Mouse (Mus musculus) midbrain, embryonic 15.5 days (tissue): ENCODE results near the gene Chad. TPM values are rescaled to one million over a fixed set of nuclear protein-coding genes. Genes with fewer than 3 reads are reported as not detected.

Experiments
- ATAC-seq: fragments of 200-750 bp; cut with Nextera tagmentation; replicated peaks from 2 replicates; pipeline ENCODE4 v1.8.0; 2017; ENCODE audit warnings: moderate TSS enrichment
- H3K27ac ChIP-seq: fragments of 300-500 bp; sonication (generic); 2 replicates; pipeline ENCODE4 v1.5.1; 2015; ENCODE audit warnings: mild to moderate bottlenecking, inconsistent platforms
- H3K27me3 ChIP-seq: fragments of 300-500 bp; sonication (generic); replicated peaks from 2 replicates; pipeline ENCODE4 v1.6.1; 2015; ENCODE audit warnings: inconsistent platforms
- H3K36me3 ChIP-seq: fragments of 300-500 bp; sonication (generic); replicated peaks from 2 replicates; pipeline ENCODE4 v1.6.1; 2015; ENCODE audit warnings: inconsistent platforms
- H3K4me1 ChIP-seq: fragments of 300-500 bp; sonication (generic); 2 replicates; pipeline ENCODE4 v1.6.1; 2015; ENCODE audit warnings: inconsistent platforms
- H3K4me2 ChIP-seq: fragments of 300-500 bp; sonication (generic); 2 replicates; pipeline ENCODE4 v1.6.1; 2015; ENCODE audit warnings: inconsistent platforms, mild to moderate bottlenecking, moderate library complexity
- H3K4me3 ChIP-seq: fragments of 300-500 bp; sonication (generic); 2 replicates; pipeline ENCODE4 v1.5.1; 2015; ENCODE audit warnings: mild to moderate bottlenecking, inconsistent platforms
- H3K9ac ChIP-seq: fragments of 300-500 bp; sonication (generic); 2 replicates; pipeline ENCODE4 v1.6.1; 2015; ENCODE audit warnings: mild to moderate bottlenecking, inconsistent platforms
- H3K9me3 ChIP-seq: fragments of 300-500 bp; sonication (generic); 2 replicates; pipeline ENCODE4 v1.6.1; 2016; ENCODE audit warnings: inconsistent platforms
- WGBS: fragments of 180-500 bp; shearing (Covaris S2); methylation state at CpG from one replicate; pipeline ENCODE4 v1.1.7; 2015; ENCODE audit warnings: mixed read lengths; 5-methylcytosine and 5-hydroxymethylcytosine counted together
- polyA plus RNA-seq: library from polyadenylated mRNA; unstranded; fragments of >200 nt; fragmentation: Nextera tagmentation; extraction: Ambion mirVana; gene quantifications from 2 replicates; pipeline ENCODE4 v1.2.1, GENCODE M21; 2015

The Chad gene
- 0.33 and 0.61 TPM in 2 replicates for polyA plus RNA-seq

GRCm38 (mm10) chr11:94564437-94565150 lies at the start of gene Chad:
TSS of gene Chad (plus strand) at chr11:94565047.
- H3K4me1 ChIP-seq, result peaks cover 11% of the 10 kb centered on the region
- H3K9ac ChIP-seq, result no peak within 1 kb of the TSS
- WGBS, result 3% methylated on average over 35 of the region's 35 CpGs
- ATAC-seq, result 0 out of 2 replicates have a peak, but pooled peaks have one; percentile 20
- H3K36me3 ChIP-seq, result no peaks in the 10 kb centered on the region
- H3K27me3 ChIP-seq, result peaks cover 29% of the 10 kb centered on the region
- H3K9me3 ChIP-seq, result no peaks in the 10 kb centered on the region
- H3K4me3 ChIP-seq, result peak within 1 kb of the TSS; percentile 20
- H3K4me2 ChIP-seq, result peak within 1 kb of the TSS; percentile 41
- H3K27ac ChIP-seq, result no peak within 1 kb of the TSS

DNA sequence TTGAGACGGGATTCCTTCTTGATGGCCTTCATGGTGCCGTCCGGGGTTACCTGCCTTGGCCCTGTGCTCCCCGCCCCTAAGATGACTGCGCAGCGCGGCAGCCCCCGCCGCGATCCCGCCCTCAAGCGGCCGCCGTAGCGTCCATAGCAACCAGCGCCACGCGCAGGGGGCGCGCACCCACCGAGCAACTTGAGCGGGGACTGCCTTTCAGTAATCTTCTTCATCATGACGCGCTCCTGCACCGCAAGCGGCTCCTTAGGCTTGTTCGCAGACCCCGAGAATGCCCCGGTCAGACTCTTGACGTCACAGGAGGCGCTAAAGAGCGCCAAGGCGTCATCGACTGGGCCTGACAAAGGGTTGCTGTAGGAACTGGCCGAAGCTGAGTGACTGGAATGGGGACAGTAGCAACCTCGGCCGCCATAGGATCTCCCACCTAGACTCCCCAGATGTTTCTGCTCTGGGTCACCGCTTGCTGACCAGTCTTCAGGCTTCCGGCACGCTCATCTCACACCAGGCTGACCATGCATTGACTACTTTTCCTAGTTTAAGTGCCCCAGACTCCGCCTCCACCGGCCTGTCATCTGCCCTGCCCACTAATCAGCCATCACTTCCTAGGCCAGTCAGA lies 43.5 kb upstream of the Chad start, which contains the start of gene Mycbpap:
Gene Mycbpap (minus strand): TSS at position 524 of the 625 bp plus-strand sequence.
- Histone ChIP-seq H3K36me3 (no peaks in the 10 kb centered on the region), H3K4me2 (peak within 1 kb of the TSS; percentile 91), H3K9ac (peak within 1 kb of the TSS; percentile 61), H3K9me3 (no peaks in the 10 kb centered on the region), H3K27ac (peak within 1 kb of the TSS; percentile 35; the same call in 1 of the 2 replicates), H3K4me1 (peaks cover 14% of the 10 kb centered on the region; the same call in 1 of the 2 replicates), H3K27me3 (no peaks in the 10 kb centered on the region), H3K4me3 (peak within 1 kb of the TSS; percentile 51)
- peak; percentile 81 for ATAC-seq
- WGBS, result 1% methylated on average over 42 of the region's 42 CpGs

GRCm38 (mm10) chr11:94526171-94526879 lies 38.5 kb upstream of the Chad start:
- Histone ChIP-seq H3K4me2 (no peak overlapping the region), H3K4me3 (no peak overlapping the region), H3K9me3 (no peaks in the 10 kb centered on the region), H3K27me3 (no peaks in the 10 kb centered on the region), H3K27ac (no peak overlapping the region), H3K9ac (no peak overlapping the region), H3K4me1 (0 out of 2 replicates have a peak, but pooled peaks cover 6% of the 10 kb centered on the region), H3K36me3 (no peaks in the 10 kb centered on the region)
- ATAC-seq, result no peak
- WGBS, result 53% methylated on average over 9 of the region's 9 CpGs

DNA sequence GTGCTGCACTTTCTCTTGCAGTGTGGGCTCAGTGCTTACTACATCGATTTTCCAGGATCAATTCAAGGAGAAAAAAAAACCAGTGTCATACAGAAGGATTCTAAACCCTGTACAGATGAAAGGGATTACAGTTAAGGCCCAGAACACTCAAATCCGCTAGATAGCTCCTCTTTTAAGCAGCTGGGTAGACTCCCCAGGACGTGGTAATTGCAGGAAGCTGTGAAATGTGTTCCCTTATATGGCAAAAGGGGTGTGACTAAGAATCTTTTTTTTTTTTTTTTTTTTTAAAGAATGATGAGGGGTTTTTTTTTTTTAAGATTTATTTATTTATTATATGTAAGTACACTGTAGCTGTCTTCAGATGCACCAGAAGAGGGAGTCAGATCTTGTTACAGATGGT lies 36.0 kb upstream of the Chad start:
- no peaks in the 10 kb centered on the region for H3K4me1 ChIP-seq
- 0 out of 2 replicates have a peak, but pooled peaks have one; percentile 39 for ATAC-seq
- no peaks in the 10 kb centered on the region for H3K36me3 ChIP-seq
- H3K9ac ChIP-seq, result no peak overlapping the region
- H3K4me2 ChIP-seq, result no peak overlapping the region
- no peaks in the 10 kb centered on the region for H3K9me3 ChIP-seq
- no peak overlapping the region for H3K27ac ChIP-seq
- no peaks in the 10 kb centered on the region for H3K27me3 ChIP-seq
- 32% methylated on average over 3 of the region's 3 CpGs for whole genome bisulfite sequencing
- H3K4me3 ChIP-seq, result no peak overlapping the region

GRCm38 (mm10) chr11:94533171-94533570 lies 31.7 kb upstream of the Chad start:
- H3K9me3 ChIP-seq, result no peaks in the 10 kb centered on the region
- H3K36me3 ChIP-seq, result no peaks in the 10 kb centered on the region
- WGBS, result 84% methylated on average over 8 of the region's 8 CpGs
- H3K4me1 ChIP-seq, result no peaks in the 10 kb centered on the region
- H3K27me3 ChIP-seq, result no peaks in the 10 kb centered on the region
- no peak overlapping the region for H3K27ac ChIP-seq
- ATAC-seq, result no peak
- no peak overlapping the region for H3K4me3 ChIP-seq
- H3K9ac ChIP-seq, result no peak overlapping the region
- no peak overlapping the region for H3K4me2 ChIP-seq

GRCm38 (mm10) chr11:94538733-94539292 lies 26.0 kb upstream of the Chad start:
- Histone ChIP-seq H3K27me3 (no peaks in the 10 kb centered on the region), H3K4me2 (no peak overlapping the region), H3K9me3 (no peaks in the 10 kb centered on the region), H3K36me3 (no peaks in the 10 kb centered on the region; the same call in 1 of the 2 replicates), H3K4me3 (no peak overlapping the region), H3K9ac (no peak overlapping the region), H3K27ac (no peak overlapping the region), H3K4me1 (peaks cover 2% of the 10 kb centered on the region; the same call in 1 of the 2 replicates)
- 64% methylated on average over 8 of the region's 8 CpGs for WGBS
- ATAC-seq, result no peak

DNA sequence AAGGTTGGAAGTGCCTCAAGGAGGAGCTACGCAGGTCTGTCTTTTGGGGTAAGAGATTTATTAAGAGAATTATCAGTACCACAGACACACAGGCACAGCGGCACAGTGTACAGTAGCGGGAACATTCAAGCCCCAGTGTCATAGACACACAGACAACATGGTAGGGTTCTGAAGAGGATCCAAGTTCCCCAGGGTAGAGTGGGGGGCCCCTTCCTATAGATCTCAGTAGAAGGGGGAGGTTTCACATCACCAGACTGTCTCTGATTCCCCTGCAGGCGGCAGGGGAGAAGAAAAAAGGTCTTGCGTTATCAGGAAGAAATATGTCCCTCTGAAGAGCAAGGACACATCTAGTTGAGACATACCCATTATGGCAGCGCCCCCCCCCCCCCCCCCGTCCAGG lies 25.1 kb upstream of the Chad start:
- no peaks in the 10 kb centered on the region for H3K27me3 ChIP-seq
- H3K4me3 ChIP-seq, result no peak overlapping the region
- H3K9ac ChIP-seq, result no peak overlapping the region
- H3K4me1 ChIP-seq, result peaks cover 7% of the 10 kb centered on the region; the same call in 1 of the 2 replicates
- H3K4me2 ChIP-seq, result no peak overlapping the region
- no peak overlapping the region for H3K27ac ChIP-seq
- no peaks in the 10 kb centered on the region; the same call in 1 of the 2 replicates for H3K36me3 ChIP-seq
- no peaks in the 10 kb centered on the region for H3K9me3 ChIP-seq
- 79% methylated on average over 7 of the region's 7 CpGs for WGBS
- no peak for ATAC-seq

GRCm38 (mm10) chr11:94542400-94542799 lies 22.4 kb upstream of the Chad start:
- no peak overlapping the region for H3K4me3 ChIP-seq
- H3K9me3 ChIP-seq, result no peaks in the 10 kb centered on the region
- no peak overlapping the region for H3K9ac ChIP-seq
- no peaks in the 10 kb centered on the region; the same call in 1 of the 2 replicates for H3K36me3 ChIP-seq
- peaks cover 7% of the 10 kb centered on the region; the same call in 1 of the 2 replicates for H3K4me1 ChIP-seq
- no peak overlapping the region for H3K27ac ChIP-seq
- WGBS, result 86% methylated on average over 4 of the region's 4 CpGs
- H3K4me2 ChIP-seq, result no peak overlapping the region
- no peak for ATAC-seq
- no peaks in the 10 kb centered on the region for H3K27me3 ChIP-seq

DNA sequence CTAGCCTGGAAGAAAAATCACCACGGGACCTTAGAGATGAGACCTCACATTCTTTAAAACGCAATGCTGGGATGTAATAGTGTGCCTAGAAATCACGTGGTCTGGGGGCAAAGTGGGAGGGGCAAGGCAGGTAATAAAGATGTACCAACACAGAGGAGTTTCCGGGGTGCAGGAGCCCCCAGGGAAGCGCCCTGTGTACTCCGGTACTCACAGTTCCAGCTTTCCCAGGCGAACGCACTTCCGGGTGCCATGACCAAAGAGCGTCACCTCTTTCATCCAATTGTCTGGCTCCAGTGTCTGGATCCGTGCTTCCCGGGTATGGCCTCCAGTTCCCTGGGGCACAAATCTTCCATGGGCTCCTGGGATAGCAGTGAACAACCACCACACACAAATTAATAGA lies 21.5 kb upstream of the Chad start:
- Histone ChIP-seq H3K4me3 (no peak overlapping the region), H3K4me2 (no peak overlapping the region), H3K9me3 (no peaks in the 10 kb centered on the region), H3K36me3 (no peaks in the 10 kb centered on the region; the same call in 1 of the 2 replicates), H3K27me3 (no peaks in the 10 kb centered on the region), H3K4me1 (peaks cover 12% of the 10 kb centered on the region), H3K27ac (no peak overlapping the region), H3K9ac (no peak overlapping the region)
- WGBS, result 82% methylated on average over 12 of the region's 12 CpGs
- no peak for ATAC-seq

DNA sequence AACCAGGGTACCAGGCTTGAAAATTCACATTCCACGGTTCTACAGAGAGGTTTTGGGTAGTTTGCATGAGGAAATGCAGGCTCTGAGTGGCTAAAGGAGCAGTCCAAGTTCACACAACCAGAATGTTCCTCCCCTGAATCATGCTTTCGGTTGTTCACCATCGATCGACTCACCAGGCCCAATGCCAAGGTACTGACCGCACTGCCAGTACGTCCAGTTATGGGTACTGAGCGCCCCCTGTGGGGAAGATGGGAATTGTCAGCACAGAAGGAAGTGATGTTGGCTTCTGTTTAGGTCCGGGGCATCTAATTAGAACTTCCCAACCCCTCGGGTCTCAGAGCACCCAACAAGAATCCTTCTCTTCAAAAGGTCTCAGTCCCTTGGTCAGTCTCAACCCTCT lies 20.9 kb upstream of the Chad start:
- Histone ChIP-seq H3K36me3 (no peaks in the 10 kb centered on the region; the same call in 1 of the 2 replicates), H3K27me3 (no peaks in the 10 kb centered on the region), H3K9ac (no peak overlapping the region), H3K4me3 (no peak overlapping the region), H3K9me3 (no peaks in the 10 kb centered on the region), H3K4me2 (peak overlapping the region; percentile 11; the same call in 1 of the 2 replicates), H3K4me1 (peaks cover 13% of the 10 kb centered on the region), H3K27ac (no peak overlapping the region)
- whole genome bisulfite sequencing, result 33% methylated on average over 9 of the region's 9 CpGs
- no peak for ATAC-seq

GRCm38 (mm10) chr11:94544422-94544821 lies 20.4 kb upstream of the Chad start:
- ATAC-seq, result no peak
- Histone ChIP-seq H3K27ac (no peak overlapping the region), H3K9me3 (no peaks in the 10 kb centered on the region), H3K4me1 (peaks cover 13% of the 10 kb centered on the region), H3K36me3 (no peaks in the 10 kb centered on the region; the same call in 1 of the 2 replicates), H3K4me2 (peak overlapping the region; percentile 11; the same call in 1 of the 2 replicates), H3K27me3 (no peaks in the 10 kb centered on the region), H3K9ac (no peak overlapping the region), H3K4me3 (no peak overlapping the region)
- 51% methylated on average over 18 of the region's 18 CpGs for WGBS

DNA sequence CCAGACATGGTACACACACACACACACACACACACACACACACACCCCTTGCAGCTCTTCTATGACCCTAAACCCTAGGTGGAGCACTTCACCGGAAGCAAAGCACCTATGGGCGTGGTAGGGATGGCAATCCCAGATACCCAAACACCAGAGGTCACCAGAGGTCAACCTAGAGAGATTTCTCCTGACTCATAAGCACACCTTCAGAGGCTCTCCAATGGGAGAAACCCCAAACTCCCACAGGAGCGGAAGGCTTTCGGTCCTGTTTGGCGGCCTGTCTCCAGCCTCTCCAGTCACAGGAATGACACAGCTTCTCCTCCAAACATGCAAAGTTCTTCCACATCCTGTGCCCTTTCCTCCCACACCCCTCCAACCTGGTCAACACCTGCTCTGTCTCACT lies 18.5 kb upstream of the Chad start:
- peaks cover 13% of the 10 kb centered on the region for H3K4me1 ChIP-seq
- no peak overlapping the region for H3K4me3 ChIP-seq
- H3K9ac ChIP-seq, result no peak overlapping the region
- ATAC-seq, result no peak
- H3K27me3 ChIP-seq, result no peaks in the 10 kb centered on the region
- no peak overlapping the region for H3K4me2 ChIP-seq
- no peaks in the 10 kb centered on the region; the same call in 1 of the 2 replicates for H3K36me3 ChIP-seq
- no peak overlapping the region for H3K27ac ChIP-seq
- WGBS, result 96% methylated on average over 5 of the region's 5 CpGs
- H3K9me3 ChIP-seq, result no peaks in the 10 kb centered on the region
